Mouse (Mus musculus) kidney, embryonic 15.5 days (tissue): ENCODE data around the gene Asic3. TPM values are rescaled to one million over a fixed set of nuclear protein-coding genes. Genes with fewer than 3 reads are reported as not detected.

ENCODE experiments used
- ATAC-seq: fragments of 200-750 bp; cut with Nextera tagmentation; replicated peaks from 2 replicates; pipeline ENCODE4 v1.8.0; 2017; ENCODE audit warnings: moderate TSS enrichment; ENCODE audit not compliant: low FRiP score
- H3K27ac ChIP-seq: fragments of 300-500 bp; sonication (generic); 2 replicates; pipeline ENCODE4 v1.5.1; 2015; ENCODE audit warnings: mild to moderate bottlenecking, inconsistent platforms
- H3K27me3 ChIP-seq: fragments of 300-500 bp; sonication (generic); 2 replicates; pipeline ENCODE4 v1.6.1; 2015; ENCODE audit warnings: inconsistent platforms
- H3K36me3 ChIP-seq: fragments of 300-500 bp; sonication (generic); 2 replicates; pipeline ENCODE4 v1.6.1; 2015; ENCODE audit warnings: inconsistent platforms
- H3K4me1 ChIP-seq: fragments of 300-500 bp; sonication (generic); 2 replicates; pipeline ENCODE4 v1.6.1; 2015; ENCODE audit warnings: inconsistent platforms
- H3K4me2 ChIP-seq: fragments of 300-500 bp; sonication (generic); 2 replicates; pipeline ENCODE4 v1.6.1; 2015; ENCODE audit warnings: moderate library complexity, mild to moderate bottlenecking, inconsistent platforms
- H3K4me3 ChIP-seq: fragments of 300-500 bp; sonication (generic); replicated peaks from 2 replicates; pipeline ENCODE4 v1.5.1; 2015; ENCODE audit warnings: mild to moderate bottlenecking, inconsistent platforms
- H3K9ac ChIP-seq: fragments of 300-500 bp; sonication (generic); 2 replicates; pipeline ENCODE4 v1.6.1; 2015; ENCODE audit warnings: mild to moderate bottlenecking, inconsistent platforms
- H3K9me3 ChIP-seq: fragments of 300-500 bp; sonication (generic); replicated peaks from 2 replicates; pipeline ENCODE4 v1.6.1; 2016; ENCODE audit warnings: inconsistent platforms
- WGBS: fragments of 180-500 bp; shearing (Covaris S2); methylation state at CpG from one replicate; pipeline ENCODE4 v1.1.7; 2015; ENCODE audit warnings: mixed read lengths; 5-methylcytosine and 5-hydroxymethylcytosine counted together
- polyA plus RNA-seq: library from polyadenylated mRNA; unstranded; fragments of >200 nt; fragmentation: Nextera tagmentation; extraction: Ambion mirVana; gene quantifications from 2 replicates; pipeline ENCODE4 v1.2.1, GENCODE M21; 2015

Asic3 gene
- polyA plus RNA-seq, 1 experiment from 2014 or later = 0.39 TPM

DNA sequence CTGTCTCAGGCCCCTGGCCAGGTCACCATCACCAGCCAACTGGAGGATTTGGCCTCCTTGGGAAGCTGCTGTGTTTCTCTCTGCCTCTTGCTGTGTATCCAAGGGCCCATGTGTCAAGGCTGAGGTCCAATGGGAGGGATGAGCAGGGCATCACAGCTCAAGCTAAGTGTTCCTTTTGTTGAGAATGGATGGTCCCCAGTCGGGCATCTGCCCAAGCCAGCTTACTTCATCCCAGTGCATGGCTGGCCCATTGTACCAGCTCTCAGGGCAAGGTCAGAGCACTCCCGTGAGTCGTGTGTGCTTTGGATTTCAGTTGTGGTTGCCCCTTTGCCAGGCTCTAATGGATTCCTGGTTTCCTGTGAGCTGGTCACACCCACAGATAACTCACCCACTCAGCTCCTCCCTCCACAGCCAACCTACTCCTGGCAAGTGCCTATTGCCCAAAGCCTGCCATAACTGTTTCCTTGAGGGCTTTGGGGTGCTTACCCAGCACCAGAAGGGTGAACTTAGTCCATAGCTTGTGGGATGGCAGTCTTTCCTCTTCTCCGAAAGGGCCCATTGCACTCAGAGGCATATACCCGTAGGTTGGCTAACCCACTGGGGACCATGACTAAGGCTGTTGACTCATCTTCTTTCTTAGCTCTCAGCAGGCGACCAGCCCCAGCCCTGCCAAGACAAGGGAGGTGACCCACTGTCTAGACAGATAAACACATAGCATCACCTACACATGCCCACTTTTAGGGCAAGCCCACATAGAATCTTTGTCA lies 8.4 kb upstream of the Asic3 start:
- no peak overlapping the region for H3K9ac ChIP-seq
- H3K27ac ChIP-seq = no peak overlapping the region
- no peak for ATAC-seq
- no peaks in the 10 kb centered on the region for H3K4me1 ChIP-seq
- no peaks in the 10 kb centered on the region for H3K27me3 ChIP-seq
- WGBS = 89% methylated on average over 6 of the region's 6 CpGs
- H3K4me3 ChIP-seq = no peak overlapping the region
- H3K36me3 ChIP-seq = peaks cover 92% of the 10 kb centered on the region
- H3K9me3 ChIP-seq = no peaks in the 10 kb centered on the region
- no peak overlapping the region for H3K4me2 ChIP-seq

DNA sequence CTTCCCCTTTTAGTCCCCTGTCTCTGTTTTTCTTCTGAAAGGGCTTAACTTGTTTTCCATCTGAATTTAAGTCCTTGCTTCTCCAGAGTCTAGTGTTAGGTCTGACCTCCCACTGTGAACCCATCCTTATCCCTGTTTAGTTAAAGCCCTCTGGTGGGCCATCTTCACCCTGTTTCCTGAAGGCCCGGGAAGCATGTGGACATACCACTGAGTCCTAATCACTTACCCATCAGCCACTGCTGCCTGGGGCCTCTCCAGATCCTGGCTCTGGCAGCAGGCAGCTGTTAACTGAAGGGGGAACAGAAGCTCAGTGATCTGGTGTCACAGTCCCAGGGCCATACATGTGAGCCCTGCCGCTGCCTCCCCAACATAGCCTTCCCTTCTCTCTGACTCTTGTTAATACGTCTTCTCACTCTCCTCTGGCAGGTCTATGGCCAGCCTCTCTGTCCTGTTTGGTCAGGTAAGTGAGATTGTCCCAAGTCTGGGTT lies 7.8 kb upstream of the Asic3 start:
- H3K36me3 ChIP-seq = peaks cover 87% of the 10 kb centered on the region
- H3K9me3 ChIP-seq = no peaks in the 10 kb centered on the region
- no peak for ATAC-seq
- 59% methylated on average over 3 of the region's 3 CpGs for WGBS
- H3K9ac ChIP-seq = no peak overlapping the region
- H3K27ac ChIP-seq = no peak overlapping the region
- no peaks in the 10 kb centered on the region for H3K4me1 ChIP-seq
- H3K4me3 ChIP-seq = no peak overlapping the region
- H3K27me3 ChIP-seq = no peaks in the 10 kb centered on the region
- no peak overlapping the region for H3K4me2 ChIP-seq

DNA sequence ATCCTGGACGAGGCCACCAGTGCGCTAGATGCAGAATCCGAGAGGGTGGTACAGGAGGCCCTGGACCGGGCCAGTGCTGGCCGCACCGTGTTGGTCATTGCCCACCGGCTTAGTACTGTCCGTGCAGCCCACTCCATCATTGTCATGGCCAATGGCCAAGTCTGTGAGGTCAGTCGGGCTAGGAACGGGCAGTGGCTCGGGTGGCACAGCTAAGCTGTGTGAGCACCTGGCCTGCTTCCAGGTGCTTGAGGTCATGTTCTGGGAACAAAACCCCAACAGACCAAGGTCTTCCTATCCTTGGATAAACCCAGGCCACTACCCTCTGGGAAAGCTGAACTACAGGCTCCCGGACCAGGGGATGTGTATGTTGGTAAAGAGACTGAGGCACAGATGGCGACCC lies 4.5 kb upstream of the Asic3 start:
- no peak overlapping the region for H3K4me3 ChIP-seq
- ATAC-seq = no peak
- H3K4me2 ChIP-seq = no peak overlapping the region
- H3K27ac ChIP-seq = no peak overlapping the region
- WGBS = 93% methylated on average over 13 of the region's 13 CpGs
- H3K9ac ChIP-seq = no peak overlapping the region
- peaks cover 11% of the 10 kb centered on the region for H3K4me1 ChIP-seq
- peaks cover 55% of the 10 kb centered on the region for H3K36me3 ChIP-seq
- H3K27me3 ChIP-seq = no peaks in the 10 kb centered on the region
- H3K9me3 ChIP-seq = no peaks in the 10 kb centered on the region

DNA sequence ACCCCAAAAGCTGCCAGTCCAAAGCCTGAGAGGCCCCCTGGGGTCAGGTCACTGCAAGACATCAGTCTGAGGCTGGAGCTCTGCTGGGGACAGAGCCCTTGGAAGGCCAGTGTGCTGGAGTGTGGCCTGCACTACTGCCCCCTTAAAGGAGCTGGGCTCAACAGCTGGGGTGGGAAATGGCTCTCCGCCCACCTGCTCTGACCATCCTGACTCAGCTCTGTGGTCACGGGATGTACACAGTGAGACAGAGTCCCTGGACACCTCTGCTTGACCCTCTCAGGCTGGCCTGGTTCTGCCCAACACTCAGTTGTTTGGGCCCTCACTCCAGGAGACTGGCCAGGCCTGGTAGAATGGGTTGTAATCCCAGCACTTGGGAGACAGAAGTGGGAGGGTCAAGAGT lies 3.7 kb upstream of the Asic3 start:
- Histone ChIP-seq H3K9ac (no peak overlapping the region), H3K9me3 (no peaks in the 10 kb centered on the region), H3K4me1 (peaks cover 15% of the 10 kb centered on the region), H3K4me3 (no peak overlapping the region), H3K27me3 (no peaks in the 10 kb centered on the region), H3K4me2 (no peak overlapping the region), H3K27ac (no peak overlapping the region), H3K36me3 (peaks cover 48% of the 10 kb centered on the region)
- WGBS = 71% methylated on average over 2 of the region's 2 CpGs
- no peak for ATAC-seq

DNA sequence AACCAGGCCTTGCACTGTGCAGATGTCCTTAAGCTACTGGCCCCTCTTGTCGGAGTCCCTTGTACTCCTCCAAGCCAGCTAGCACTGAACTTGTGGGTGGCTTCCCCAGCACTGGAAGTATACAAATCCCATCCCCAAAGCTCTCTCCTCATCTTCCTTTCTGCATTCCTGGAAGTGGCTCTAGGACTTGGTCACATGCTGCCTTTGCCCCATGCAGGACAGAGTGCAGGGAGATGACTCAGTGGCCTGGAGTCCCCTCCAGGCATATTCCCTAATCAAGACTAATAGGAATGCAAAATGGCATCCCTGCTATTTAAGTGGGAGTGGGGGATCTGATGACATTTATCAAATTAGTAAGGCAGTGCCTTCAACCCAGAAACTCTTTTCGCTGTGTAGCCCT lies 1.1 kb upstream of the Asic3 start:
- WGBS = 90% methylated on average over 2 of the region's 2 CpGs
- Histone ChIP-seq H3K27me3 (no peaks in the 10 kb centered on the region), H3K4me2 (no peak overlapping the region), H3K9me3 (no peaks in the 10 kb centered on the region), H3K36me3 (peaks cover 24% of the 10 kb centered on the region), H3K4me1 (peaks cover 26% of the 10 kb centered on the region), H3K4me3 (no peak overlapping the region), H3K9ac (no peak overlapping the region), H3K27ac (no peak overlapping the region)
- ATAC-seq = no peak

DNA sequence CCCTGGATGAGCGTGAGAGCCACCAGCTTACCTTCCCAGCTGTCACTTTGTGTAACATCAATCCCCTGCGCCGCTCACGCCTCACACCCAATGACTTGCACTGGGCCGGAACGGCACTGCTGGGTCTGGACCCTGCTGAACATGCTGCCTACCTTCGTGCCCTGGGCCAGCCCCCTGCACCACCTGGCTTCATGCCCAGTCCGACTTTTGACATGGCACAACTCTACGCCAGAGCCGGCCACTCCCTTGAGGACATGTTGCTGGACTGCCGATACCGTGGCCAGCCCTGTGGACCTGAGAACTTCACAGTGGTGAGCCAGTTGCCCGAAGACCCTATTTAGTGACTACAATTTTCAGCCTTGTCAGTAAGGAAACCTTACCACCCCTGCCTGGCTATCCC lies 746 bp downstream of the Asic3 start:
- Histone ChIP-seq H3K4me2 (peak overlapping the region; percentile 16; the same call in 1 of the 2 replicates), H3K27me3 (no peaks in the 10 kb centered on the region), H3K9ac (no peak overlapping the region), H3K27ac (no peak overlapping the region), H3K4me1 (peaks cover 26% of the 10 kb centered on the region), H3K9me3 (no peaks in the 10 kb centered on the region), H3K4me3 (no peak overlapping the region), H3K36me3 (peaks cover 14% of the 10 kb centered on the region)
- WGBS = 65% methylated on average over 13 of the region's 13 CpGs
- peak; percentile 6; the same call in 1 of the 2 replicates for ATAC-seq

DNA sequence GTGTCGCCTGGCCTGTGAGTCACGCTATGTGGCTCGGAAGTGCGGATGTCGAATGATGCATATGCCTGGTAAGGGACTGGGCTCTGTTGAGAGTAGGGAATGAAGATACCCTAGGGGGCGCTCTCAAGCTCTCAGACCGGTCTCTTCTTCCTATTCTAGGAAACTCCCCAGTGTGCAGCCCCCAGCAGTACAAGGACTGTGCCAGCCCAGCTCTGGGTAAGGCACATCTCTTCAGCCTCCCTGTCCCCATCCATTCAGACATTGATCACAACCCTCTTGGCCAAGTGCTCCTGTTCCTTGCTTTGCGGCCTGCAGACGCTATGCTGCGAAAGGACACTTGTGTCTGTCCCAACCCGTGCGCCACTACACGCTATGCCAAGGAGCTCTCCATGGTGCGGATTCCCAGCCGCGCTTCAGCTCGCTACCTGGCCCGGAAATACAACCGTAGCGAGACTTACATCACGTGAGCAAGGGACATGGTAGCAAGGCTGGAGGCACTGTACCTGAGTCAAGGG lies 3.1 kb downstream of the Asic3 start:
- H3K4me3 ChIP-seq = no peak overlapping the region
- H3K4me2 ChIP-seq = peak overlapping the region; percentile 36; the same call in 1 of the 2 replicates
- ATAC-seq = peak; percentile 41; the same call in 1 of the 2 replicates
- no peaks in the 10 kb centered on the region for H3K27me3 ChIP-seq
- H3K9me3 ChIP-seq = no peaks in the 10 kb centered on the region
- H3K36me3 ChIP-seq = peaks cover 26% of the 10 kb centered on the region
- WGBS = 2% methylated on average over 21 of the region's 21 CpGs
- H3K4me1 ChIP-seq = peaks cover 26% of the 10 kb centered on the region
- H3K9ac ChIP-seq = no peak overlapping the region
- H3K27ac ChIP-seq = no peak overlapping the region

DNA sequence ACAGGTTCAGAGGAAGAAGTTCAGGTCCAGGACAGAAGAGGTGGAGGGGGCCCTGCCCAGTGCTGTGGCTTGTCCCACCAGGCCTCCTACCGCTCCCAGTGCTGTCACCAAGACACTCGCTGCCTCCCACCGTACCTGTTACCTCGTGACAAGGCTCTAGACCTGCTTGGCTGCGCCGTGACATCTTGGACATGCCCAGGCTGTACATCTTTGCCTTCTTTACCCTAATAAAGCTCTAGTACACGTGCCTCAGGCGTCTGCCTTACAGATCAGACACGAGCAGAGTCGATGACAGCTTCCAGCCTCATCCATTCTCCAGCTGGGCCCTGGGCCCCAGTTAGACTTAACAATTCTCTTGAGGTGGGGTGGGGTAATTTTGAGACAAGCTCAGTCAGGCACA lies 4.4 kb downstream of the Asic3 start:
- Histone ChIP-seq H3K9me3 (no peaks in the 10 kb centered on the region), H3K4me3 (no peak overlapping the region), H3K36me3 (peaks cover 30% of the 10 kb centered on the region), H3K27me3 (no peaks in the 10 kb centered on the region), H3K4me1 (peaks cover 31% of the 10 kb centered on the region), H3K27ac (no peak overlapping the region), H3K4me2 (no peak overlapping the region), H3K9ac (no peak overlapping the region)
- ATAC-seq = no peak
- 91% methylated on average over 10 of the region's 10 CpGs for WGBS

DNA sequence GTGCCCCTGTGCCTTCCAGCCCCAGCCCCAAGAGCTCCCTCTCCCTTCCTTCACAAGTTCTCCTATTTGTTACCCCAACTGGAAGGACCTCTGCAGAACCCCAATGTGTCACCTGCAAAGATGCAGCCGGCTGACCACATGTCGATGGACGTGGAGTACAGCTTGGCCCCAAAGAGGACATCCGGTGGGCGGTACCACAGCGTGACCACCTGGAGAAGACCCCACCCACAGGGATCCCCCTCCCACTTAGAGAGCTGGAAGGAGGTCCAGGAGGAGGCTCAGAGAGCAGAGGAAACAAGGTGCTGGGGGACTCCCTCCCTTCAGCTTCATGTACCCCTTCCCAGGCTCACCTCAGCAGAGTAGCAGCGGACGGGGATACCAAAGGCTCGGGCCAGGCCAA lies 7.2 kb downstream of the Asic3 start:
- 86% methylated on average over 9 of the region's 9 CpGs for WGBS
- ATAC-seq = no peak
- no peak overlapping the region for H3K4me2 ChIP-seq
- H3K4me3 ChIP-seq = no peak overlapping the region
- peaks cover 35% of the 10 kb centered on the region for H3K4me1 ChIP-seq
- H3K9ac ChIP-seq = no peak overlapping the region
- H3K27me3 ChIP-seq = no peaks in the 10 kb centered on the region
- no peak overlapping the region for H3K27ac ChIP-seq
- H3K36me3 ChIP-seq = peaks cover 30% of the 10 kb centered on the region
- no peaks in the 10 kb centered on the region for H3K9me3 ChIP-seq

DNA sequence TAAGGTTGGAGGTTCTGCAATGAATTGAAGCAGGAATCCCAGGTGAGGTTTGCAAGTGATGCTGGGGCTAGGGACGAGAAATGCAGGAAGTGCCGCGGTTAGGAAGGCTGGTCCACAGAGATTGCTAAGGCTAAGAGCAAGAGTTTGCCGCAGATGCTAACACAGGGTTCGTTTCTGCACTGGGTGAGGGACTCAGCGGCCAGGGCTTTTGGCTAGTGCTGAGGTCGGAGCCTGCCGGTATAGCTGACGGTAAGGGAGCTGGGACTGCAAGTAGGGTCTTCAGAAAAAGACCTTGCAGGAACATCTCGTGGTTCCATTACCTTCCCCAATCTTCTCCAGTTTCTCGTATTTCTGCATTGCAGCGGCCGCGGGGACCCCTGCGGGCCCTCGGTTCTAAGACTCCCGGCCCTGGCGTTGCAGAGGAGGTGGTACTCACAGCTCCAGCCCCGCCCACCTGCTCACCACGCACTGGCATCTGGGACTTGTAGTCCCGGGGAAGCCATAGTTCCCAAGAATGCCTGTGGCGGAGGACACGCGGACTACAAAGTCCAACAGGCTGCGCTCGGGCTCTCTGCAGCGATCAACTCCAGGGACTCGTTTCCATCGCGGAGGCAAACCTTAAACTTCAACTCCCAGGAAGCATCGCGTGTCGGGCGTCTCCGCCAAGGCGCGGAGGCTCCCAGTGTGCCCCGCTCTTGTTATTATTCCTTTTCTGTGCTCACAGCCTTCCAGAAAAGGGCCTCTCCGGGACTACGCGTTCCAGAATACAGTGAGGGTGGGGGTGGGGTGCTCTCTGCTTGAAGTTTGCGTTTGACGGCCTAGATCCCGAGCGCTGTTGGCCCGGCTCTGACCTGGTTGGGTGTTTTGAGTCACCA lies 10.2 kb downstream of the Asic3 start, which contains the start of the genes Cdk5 and Slc4a2:
TSS of gene Cdk5 (minus strand) at position 402 of the 875 bp plus-strand sequence.
TSS of gene Slc4a2 (plus strand) at position 709 of the 875 bp plus-strand sequence.
- no peaks in the 10 kb centered on the region for H3K27me3 ChIP-seq
- no peaks in the 10 kb centered on the region for H3K9me3 ChIP-seq
- peaks cover 30% of the 10 kb centered on the region for H3K36me3 ChIP-seq
- peak within 1 kb of the TSS; percentile 96 for H3K27ac ChIP-seq
- H3K4me3 ChIP-seq = peak within 1 kb of the TSS; percentile 78
- peaks cover 52% of the 10 kb centered on the region for H3K4me1 ChIP-seq
- peak within 1 kb of the TSS; percentile 87 for H3K4me2 ChIP-seq
- peak within 1 kb of the TSS; percentile 75 for H3K9ac ChIP-seq
- WGBS = under 1% methylated on average over 46 of the region's 46 CpGs
- ATAC-seq = peak; percentile 93

DNA sequence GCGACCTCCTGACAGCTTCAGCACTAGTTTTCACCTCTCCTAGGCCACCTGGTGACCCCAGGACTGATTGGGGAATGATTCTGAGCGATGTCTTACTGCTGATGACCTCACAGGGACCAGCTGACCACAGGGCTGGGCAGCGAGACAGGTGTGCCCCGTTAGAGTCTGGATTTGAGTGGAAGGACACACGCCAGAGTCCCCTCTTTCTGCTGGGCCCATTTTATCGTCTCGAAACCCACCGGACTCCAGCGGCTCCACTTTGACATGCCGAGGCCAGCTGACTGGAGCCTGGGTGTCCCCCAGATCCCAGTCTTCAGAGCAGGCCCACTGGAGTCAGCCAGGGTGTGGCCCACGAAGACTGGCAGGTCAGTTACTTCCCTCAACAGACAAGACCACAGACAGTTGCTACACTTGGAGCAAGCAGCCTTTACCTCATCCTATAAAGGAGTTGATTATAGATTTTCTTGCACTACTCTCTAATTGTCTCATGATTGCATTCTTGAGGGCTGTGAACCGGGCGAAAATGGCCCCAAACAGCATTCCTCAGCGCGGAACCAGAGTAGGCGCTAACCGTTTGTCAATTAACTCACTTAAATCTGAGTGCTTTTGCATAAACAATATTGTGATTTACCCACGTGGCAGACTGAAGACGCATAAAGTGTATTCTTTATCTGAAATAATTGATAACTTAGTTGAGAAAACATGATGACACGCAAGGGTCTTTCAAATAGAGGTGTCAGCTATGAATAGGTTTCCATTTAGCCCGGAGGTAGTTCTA lies 11.0 kb downstream of the Asic3 start:
- Histone ChIP-seq H3K9me3 (no peaks in the 10 kb centered on the region), H3K27me3 (no peaks in the 10 kb centered on the region), H3K36me3 (peaks cover 25% of the 10 kb centered on the region), H3K27ac (peak overlapping the region; percentile 96), H3K4me1 (peaks cover 60% of the 10 kb centered on the region), H3K4me3 (peak overlapping the region; percentile 78), H3K9ac (peak overlapping the region; percentile 72), H3K4me2 (peak overlapping the region; percentile 87)
- 10% methylated on average over 21 of the region's 21 CpGs for WGBS
- ATAC-seq = no peak; the same call in none of the 2 replicates
